Mouse (Mus musculus) kidney, adult 18-20 months (tissue): ENCODE data around the gene Gsn.

Source experiments
- DNase-seq: peaks from one replicate; pipeline ENCODE4 v3.0.0; 2021

The Gsn gene

DNA sequence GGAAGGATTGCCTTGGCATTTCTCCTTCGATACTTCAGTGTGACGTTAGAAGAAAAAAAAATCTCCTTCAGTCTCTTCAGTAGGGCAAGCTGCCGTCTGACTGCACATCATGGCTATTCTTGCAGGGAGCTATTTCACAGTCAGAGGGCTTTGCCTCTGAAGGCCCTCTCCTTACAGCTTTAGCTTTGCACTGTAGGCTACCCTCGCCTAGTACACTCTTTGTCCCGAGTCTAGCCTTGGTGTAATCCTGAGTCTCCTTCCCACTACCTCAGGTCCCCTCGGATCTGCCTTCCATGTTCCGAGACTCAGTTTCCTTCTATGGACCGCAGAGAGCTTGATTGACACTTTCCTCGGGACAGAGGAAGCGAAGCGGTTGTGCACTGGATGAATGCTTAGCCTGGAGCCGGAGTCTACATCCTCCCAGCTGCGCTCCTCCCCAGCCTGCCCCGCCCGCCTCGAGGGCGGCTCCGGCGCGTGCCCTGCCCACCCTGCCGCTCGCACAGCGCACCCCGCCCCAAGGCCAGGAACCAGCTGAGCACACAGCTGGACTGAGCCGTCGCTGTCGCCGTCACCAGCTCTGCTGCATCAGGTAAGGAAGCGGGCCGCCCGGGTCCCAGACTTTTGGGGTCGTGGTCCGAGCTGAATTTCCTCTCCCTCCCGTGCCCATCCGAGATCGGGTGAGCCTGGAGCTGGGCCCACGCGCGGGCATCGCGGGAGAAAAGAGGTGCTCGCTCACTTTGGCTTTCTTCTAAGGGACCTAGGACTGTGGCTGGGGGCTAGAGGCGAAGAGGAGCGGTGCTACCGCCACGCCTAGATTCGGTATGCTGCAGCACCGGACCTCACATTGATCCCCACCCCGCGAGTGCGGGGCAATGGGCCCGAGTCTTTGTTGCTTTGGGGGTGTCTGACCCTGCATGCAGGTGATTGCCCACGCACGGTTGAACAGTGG lies at the start of gene Gsn:
Gene Gsn, plus strand, starts transcription at position 496 of the 949 bp plus-strand sequence.
- DNase-seq: peak; percentile 80

DNA sequence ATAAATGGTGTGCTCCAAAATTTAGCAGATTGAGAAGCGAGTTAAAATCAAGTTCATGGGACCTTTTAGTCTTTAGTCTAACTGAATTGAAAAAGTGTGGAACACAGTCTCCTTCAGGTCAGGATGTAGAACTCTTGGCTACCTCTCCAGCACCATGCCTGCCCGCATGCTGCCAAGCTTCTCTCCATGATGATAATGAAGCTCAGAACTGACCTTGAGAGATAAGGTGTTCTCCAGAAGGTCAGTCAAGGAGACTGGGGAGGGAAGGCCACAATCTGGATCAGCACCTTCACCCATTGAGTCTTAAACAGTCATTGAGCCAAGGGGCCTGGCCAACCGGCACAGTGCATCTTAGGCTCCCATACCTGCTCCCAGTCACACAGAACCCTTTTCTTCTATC lies 49.4 kb upstream of the Gsn start:
- no peak for DNase-seq

DNA sequence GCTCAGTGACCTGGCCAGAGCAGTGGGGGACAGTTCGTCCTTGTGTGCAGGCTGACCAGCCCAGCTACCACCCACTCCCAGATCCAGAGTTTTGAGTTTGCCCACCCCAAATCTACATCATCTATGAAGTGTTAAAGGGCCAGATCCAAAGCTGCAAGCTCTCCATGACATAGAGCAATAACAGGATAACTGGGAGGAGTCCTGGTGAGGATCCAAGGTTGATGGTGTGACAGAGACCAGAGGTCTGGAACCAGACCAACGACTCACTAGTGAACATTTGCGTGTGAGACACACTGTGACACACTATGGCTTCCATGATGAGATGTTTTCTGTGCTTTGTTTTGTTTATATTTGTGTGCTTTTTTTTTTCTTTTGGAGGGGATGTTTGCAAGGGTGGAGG lies 48.1 kb upstream of the Gsn start:
- no peak for DNase-seq

DNA sequence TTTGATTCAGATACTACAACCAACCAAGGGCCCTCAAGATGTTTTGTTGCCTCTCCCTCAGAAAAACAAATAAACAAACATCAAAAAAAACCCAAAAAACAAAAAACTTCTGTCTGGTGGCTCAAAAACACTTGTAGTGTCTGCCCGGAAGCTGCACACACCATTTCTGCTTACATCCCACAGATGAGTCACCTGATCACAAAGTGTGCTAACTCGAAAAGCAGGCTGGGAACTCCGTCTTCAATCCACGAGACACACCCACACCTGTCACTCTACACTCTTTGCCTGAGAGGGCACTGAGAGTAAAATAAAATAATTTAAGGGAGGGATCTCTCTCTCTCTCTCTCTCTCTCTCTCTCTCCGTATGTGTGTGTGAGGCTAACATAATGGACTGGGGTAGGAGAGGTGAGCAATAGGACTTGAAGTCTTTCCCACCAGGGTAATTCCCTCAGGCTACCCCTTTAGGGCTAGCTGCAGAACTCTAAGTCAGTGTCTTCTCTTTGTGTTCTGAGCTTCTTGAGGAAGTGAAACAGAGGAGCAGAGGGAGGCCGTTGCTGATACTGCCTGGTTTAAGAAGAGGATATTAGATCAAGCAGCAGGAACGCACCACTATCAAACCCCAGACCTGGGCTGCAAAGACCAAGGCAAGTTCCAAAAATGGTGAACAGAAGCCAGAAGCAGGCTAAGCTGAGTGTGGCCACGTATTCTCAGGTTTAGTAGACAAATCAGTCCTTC lies 47.1 kb upstream of the Gsn start:
- no peak for DNase-seq

- DNase-seq: no peak
Measured at GRCm38 (mm10) chr2:35211681-35212080, 44.5 kb upstream of the Gsn start.

- DNase-seq: no peak
Measured at GRCm38 (mm10) chr2:35213345-35213910, 42.8 kb upstream of the Gsn start.

- peak; percentile 92 for DNase-seq
Measured at GRCm38 (mm10) chr2:35214881-35215358, 41.3 kb upstream of the Gsn start.

- peak; percentile 60 for DNase-seq
Measured at GRCm38 (mm10) chr2:35215363-35215762, 40.8 kb upstream of the Gsn start.

DNA sequence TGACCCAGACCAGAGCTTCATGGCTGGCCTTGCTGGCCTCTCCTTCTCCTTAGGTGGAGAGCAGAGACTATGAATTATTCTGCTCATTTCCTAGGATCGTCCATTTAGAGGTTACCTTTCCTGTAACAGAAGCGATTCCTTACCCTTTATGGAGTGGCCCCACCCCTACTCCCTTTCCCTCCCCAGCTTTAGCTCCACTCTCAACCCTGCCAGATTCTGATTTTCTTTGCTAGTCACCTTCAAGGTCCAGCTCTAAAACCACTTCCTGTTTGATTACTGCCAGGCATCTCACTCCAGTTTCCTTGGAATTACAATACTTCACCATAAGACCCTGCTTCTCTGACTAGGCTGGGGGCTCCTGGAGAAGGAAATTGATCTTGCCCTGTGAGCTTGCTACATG lies 39.5 kb upstream of the Gsn start:
- no peak for DNase-seq

DNA sequence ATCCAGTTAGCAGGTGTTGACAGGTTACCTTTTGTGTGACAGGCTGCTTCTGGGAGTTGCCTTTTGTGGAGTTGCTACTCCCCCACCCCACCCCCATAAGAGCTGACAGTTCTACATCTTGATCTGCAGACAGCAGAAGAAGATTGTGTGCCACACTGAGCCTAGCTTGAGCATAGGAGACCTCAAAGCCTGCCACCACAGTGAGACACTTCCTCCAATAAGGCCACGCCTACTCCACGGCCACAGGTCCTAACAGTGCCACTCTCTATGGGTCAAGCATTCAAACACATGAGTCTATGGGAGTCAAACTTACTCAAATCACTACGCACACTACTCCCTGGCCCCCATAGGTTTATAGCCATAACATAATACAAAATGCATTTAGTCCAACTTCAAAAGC lies 37.4 kb upstream of the Gsn start:
- no peak for DNase-seq

DNA sequence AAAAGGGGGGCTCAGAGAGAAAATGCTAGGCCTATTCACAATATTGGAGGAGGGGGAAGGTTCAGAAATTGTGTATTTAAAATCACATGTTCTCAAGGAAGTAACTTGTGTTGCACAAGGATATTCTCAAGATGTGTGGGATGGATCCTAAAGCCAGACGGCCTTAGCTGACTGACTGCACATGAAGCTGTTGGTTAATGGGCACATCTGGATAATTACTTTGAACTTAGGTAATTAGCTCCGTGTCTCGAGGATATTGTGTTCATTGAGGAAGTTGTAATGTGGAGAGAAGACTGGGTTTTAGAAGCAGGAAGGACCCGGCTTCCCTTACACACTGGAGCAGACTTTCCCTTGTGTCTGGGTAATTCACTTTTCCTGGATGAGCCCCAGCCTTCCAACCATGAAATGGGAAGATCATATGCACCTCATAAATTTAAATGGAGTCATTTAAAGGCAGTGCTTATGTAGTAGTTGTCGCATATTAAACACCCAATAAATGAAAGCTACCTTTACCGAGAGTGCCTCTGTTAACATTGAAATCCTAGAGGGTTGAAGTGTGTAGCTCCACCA lies 33.3 kb upstream of the Gsn start:
- no peak for DNase-seq

DNA sequence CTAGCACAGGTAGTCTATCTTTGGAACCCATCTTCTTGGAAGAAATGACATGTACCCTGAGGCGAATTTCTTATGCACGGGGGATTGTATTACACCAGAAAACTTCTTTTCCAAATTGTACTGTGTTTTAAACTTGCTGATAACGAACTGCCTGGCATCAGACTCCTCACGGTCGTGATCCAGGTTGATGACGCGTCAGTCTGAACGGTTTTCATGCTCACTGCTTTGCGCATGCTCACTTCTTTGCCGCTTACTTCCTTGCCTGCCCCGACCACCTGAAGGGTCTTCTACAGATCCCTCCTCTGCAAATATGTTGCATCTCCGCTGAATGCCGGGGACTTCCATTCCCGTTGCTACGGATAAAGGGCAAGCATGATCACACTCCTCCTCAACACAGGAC lies 31.9 kb upstream of the Gsn start:
- DNase-seq: no peak

GRCm38 (mm10) chr2:35228145-35228544 lies 28.0 kb upstream of the Gsn start:
- DNase-seq: no peak

- DNase-seq: no peak
Measured at GRCm38 (mm10) chr2:35230215-35230614, 26.0 kb upstream of the Gsn start.

DNA sequence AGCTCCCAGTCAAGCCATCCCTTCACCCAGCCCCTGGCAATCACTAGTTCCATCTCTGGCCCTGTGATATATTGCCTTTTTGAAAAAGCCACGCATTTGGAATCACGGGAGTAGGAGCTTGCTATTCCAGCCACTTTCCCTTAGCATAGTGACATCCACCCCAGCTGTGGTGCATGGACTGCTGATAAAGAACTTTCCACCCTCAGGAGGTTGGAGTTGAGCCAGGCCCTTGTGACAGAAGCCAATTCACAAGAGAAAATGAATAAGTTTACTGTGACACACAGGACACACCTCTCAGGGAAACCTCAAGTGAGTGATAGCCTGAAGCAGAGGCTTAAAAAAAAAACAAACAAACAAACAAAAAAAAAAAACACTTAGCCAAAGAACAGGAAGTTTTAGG lies 24.3 kb upstream of the Gsn start:
- peak; percentile 44 for DNase-seq

GRCm38 (mm10) chr2:35232595-35233445 lies 23.4 kb upstream of the Gsn start:
- no peak for DNase-seq

DNA sequence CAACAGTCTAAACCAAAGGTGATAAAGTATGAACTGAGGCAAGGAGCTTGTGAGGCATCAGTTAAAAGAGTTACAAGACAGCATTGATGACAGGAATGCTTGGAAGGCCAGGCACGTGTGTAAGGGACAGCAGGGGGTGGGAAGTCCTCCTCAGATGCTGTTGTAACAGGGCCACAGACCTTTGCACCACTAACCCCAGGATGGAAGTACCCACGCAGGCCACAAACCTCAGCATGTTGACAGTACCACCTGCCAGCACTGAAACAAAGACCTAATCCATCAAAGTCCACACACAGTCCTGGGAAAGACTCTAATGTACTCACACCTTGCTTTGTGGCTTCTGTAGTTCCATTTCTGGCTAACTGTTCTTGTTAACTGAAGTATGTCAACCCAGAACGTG lies 22.3 kb upstream of the Gsn start:
- DNase-seq: no peak

- DNase-seq: no peak
Measured at GRCm38 (mm10) chr2:35235021-35235420, 21.2 kb upstream of the Gsn start.

DNA sequence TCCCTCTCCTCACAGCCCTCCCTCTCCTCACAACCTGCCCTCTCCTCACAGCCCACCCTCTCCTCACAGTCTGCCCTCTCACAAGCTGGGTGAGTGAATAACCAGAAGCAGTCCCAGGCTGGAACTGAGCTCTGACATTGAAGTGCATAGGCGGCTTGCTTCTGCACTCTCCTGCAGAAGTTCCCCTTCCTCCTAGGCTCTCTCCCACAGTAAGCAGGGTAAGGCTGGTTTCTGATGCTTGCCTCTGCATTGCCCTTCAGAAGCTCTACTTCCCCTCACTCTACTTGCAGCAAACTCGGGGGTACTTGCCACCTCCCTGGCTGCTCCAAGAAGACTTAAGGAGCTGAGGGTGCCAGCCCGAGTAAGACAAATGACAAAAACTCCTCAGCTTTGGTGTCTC lies 11.9 kb upstream of the Gsn start:
- no peak for DNase-seq

GRCm38 (mm10) chr2:35247763-35248162 lies 8.4 kb upstream of the Gsn start:
- DNase-seq: no peak

GRCm38 (mm10) chr2:35252733-35253132 lies 3.4 kb upstream of the Gsn start:
- no peak for DNase-seq

- no peak for DNase-seq
Measured at GRCm38 (mm10) chr2:35253751-35254150, 2.4 kb upstream of the Gsn start.
